Mouse (Mus musculus) stomach, embryonic 16.5 days (tissue): Measurements from ENCODE around the gene Tmem160. TPM values are rescaled to one million over a fixed set of nuclear protein-coding genes. Genes with fewer than 3 reads are reported as not detected.

ENCODE experiments used
- ATAC-seq: fragments of 200-750 bp; cut with Nextera tagmentation; 2 replicates; pipeline ENCODE4 v1.8.0; 2017; ENCODE audit warnings: moderate number of reproducible peaks, moderate TSS enrichment; ENCODE audit not compliant: insufficient read depth, low FRiP score
- H3K27ac ChIP-seq: fragments of 300-500 bp; sonication (generic); 2 replicates; pipeline ENCODE4 v1.5.1; 2014; ENCODE audit warnings: low read length
- H3K27me3 ChIP-seq: fragments of 300-500 bp; sonication (generic); 2 replicates; pipeline ENCODE4 v1.6.1; 2014; ENCODE audit warnings: low read length, control low read depth, mixed read lengths; ENCODE audit not compliant: control insufficient read depth, insufficient read depth
- H3K36me3 ChIP-seq: fragments of 300-500 bp; sonication (generic); 2 replicates; pipeline ENCODE4 v1.6.1; 2014; ENCODE audit warnings: low read length; ENCODE audit not compliant: control insufficient read depth, insufficient read depth
- H3K4me1 ChIP-seq: fragments of 300-500 bp; sonication (generic); 2 replicates; pipeline ENCODE4 v1.6.1; 2014; ENCODE audit warnings: low read length, control low read depth, mixed read lengths; ENCODE audit not compliant: control insufficient read depth, insufficient read depth
- H3K4me2 ChIP-seq: fragments of 300-500 bp; sonication (generic); 2 replicates; pipeline ENCODE4 v1.6.1; 2014; ENCODE audit warnings: low read depth, low read length, mixed read lengths
- H3K4me3 ChIP-seq: fragments of 300-500 bp; sonication (generic); replicated peaks from 2 replicates; pipeline ENCODE4 v1.5.1; 2014; ENCODE audit warnings: mild to moderate bottlenecking, low read length
- H3K9ac ChIP-seq: fragments of 300-500 bp; sonication (generic); 2 replicates; pipeline ENCODE4 v1.6.1; 2014; ENCODE audit warnings: low read length
- H3K9me3 ChIP-seq: fragments of 300-500 bp; sonication (generic); replicated peaks from 2 replicates; pipeline ENCODE4 v1.6.1; 2016; ENCODE audit warnings: low read length, control low read depth; ENCODE audit not compliant: control insufficient read depth
- WGBS: fragments of 180-500 bp; shearing (Covaris S2); extraction: QIAGEN DNeasy Blood & Tissue Kit; methylation state at CpG from one replicate; pipeline ENCODE4 v1.1.7; 2014; 5-methylcytosine and 5-hydroxymethylcytosine counted together
- polyA plus RNA-seq: library from polyadenylated mRNA; unstranded; fragments of >200 nt; fragmentation: Nextera tagmentation; extraction: Ambion mirVana; gene quantifications from 2 replicates; pipeline ENCODE4 v1.2.1, GENCODE M21; 2015

Gene Tmem160
- polyA plus RNA-seq, 1 experiment from 2014 or later = 44.2 TPM

DNA sequence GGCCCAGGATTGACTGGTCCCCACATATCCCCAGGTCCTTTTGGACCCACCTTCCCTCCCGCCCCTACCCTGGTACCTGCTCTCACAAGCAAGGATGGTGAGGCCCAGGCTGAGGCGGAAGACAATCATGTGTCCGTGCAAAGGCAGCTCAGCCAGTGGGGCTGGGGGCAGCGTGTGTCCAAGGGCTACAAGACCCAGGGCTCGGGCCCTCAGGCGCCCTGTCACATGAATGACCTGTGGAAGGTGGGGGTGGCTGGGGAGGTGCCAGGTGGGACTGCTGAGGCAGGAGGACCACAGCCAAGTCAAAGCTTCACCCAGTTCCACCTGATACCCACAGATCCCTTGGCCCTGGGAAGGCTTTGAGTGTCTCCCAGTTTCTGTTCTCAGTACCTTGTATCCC is 9.1 kb downstream of the Tmem160 start:
- Histone ChIP-seq H3K4me1 (no peaks in the 10 kb centered on the region), H3K9ac (no peak overlapping the region), H3K4me3 (no peak overlapping the region), H3K4me2 (no peak overlapping the region), H3K27ac (no peak overlapping the region), H3K36me3 (no peaks in the 10 kb centered on the region), H3K9me3 (no peaks in the 10 kb centered on the region), H3K27me3 (no peaks in the 10 kb centered on the region; the same call in 1 of the 2 replicates)
- WGBS = 78% methylated on average over 6 of the region's 6 CpGs
- no peak for ATAC-seq

DNA sequence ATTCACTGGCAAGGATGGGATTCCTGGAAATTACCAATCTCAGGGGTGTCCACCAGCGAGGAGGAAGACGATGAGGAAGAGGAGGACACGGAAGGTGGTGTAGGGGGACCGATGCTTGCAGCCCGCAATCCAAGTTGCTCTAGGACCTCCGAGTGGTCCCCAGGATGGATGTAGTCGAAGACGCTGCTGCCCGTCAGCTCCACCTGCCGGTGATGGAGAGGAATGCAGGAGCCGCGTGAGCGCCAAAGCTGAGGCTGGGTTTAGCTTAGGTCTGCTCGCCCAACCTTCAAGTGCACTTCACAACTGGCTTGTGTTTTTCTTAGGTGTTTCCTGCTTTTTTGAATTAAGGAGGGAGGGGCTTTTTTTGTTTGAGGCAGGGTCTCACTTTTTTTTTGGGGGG is 10.6 kb downstream of the Tmem160 start:
- WGBS = under 1% methylated on average over 14 of the region's 14 CpGs
- no peaks in the 10 kb centered on the region for H3K4me1 ChIP-seq
- no peak overlapping the region for H3K9ac ChIP-seq

DNA sequence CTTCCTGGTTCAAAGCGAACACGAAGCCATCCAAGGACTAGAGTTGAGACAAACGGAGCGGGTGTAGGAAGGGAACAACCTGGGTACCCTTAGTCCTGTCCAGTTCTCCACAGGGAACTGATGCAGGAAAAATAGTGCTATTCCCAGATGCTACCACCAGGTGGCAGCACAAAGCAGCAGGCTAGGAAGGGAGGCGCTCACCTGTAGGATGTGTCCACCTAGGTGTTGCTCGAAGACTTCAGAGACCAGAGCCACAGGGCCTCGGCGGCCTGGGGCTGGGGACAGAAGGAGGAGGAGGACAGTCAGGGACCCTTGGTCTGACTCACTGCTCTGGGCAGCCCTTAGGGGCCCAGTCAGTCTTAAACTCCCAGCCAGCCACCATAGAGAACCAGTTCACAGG is 12.6 kb downstream of the Tmem160 start:
- no peak overlapping the region for H3K9ac ChIP-seq
- H3K36me3 ChIP-seq = no peaks in the 10 kb centered on the region
- no peak overlapping the region for H3K4me2 ChIP-seq
- peaks cover 8% of the 10 kb centered on the region; the same call in 1 of the 2 replicates for H3K27me3 ChIP-seq
- H3K4me3 ChIP-seq = no peak overlapping the region
- H3K9me3 ChIP-seq = no peaks in the 10 kb centered on the region
- H3K27ac ChIP-seq = no peak overlapping the region
- no peaks in the 10 kb centered on the region for H3K4me1 ChIP-seq
- peak; percentile 24; the same call in 1 of the 2 replicates for ATAC-seq
- 11% methylated on average over 8 of the region's 8 CpGs for WGBS

More for the DNA sequence above, 10.6 kb downstream of the Tmem160 start:
- ATAC-seq = 0 out of 2 replicates have a peak, but pooled peaks have one; percentile 16
- Histone ChIP-seq H3K27me3 (peaks cover 4% of the 10 kb centered on the region; the same call in 1 of the 2 replicates), H3K36me3 (no peaks in the 10 kb centered on the region), H3K9me3 (no peaks in the 10 kb centered on the region), H3K27ac (no peak overlapping the region), H3K4me3 (no peak overlapping the region), H3K4me2 (no peak overlapping the region)

DNA sequence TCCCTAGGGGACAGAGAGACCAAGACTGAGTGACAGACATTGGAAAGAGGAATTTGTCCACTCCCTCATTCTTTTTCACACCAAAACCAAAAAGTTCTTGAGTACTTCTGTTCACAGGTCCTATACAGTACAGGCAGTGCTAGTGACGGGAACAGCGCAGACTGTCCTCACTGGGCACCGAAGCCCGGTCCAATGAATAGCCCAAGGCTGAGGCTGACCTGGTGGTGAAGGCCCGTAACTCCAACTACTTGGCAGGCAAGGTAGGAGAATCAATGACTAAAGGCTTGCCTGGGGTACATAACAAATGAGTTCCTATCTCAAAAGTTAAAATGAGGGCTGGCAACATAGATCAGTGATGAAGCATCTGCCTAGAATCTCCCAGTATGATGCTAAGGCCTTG is 13.0 kb downstream of the Tmem160 start:
- Histone ChIP-seq H3K9me3 (no peaks in the 10 kb centered on the region), H3K27me3 (peaks cover 8% of the 10 kb centered on the region; the same call in 1 of the 2 replicates), H3K4me2 (no peak overlapping the region), H3K4me1 (no peaks in the 10 kb centered on the region), H3K4me3 (no peak overlapping the region), H3K9ac (no peak overlapping the region), H3K36me3 (no peaks in the 10 kb centered on the region), H3K27ac (no peak overlapping the region)
- no peak for ATAC-seq
- 90% methylated on average over 5 of the region's 5 CpGs for WGBS

DNA sequence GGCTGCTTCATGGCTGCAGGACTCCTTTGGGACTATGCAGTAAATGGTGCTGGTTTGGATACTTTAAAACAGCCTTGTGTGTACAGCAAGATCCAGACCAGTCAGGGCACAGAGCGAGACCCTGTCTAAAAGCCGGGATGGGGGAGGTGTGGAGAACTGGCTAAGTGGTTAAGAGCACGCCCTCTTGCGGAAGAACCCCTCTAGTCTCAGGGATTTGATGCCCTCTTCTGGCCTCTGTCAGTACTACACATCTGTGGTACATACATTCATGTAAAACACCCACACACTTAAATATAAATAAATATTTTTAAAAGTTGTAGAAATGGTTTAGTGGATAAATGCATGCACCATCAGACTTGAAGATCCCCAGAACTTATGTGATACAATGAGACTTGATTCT is 14.0 kb downstream of the Tmem160 start:
- no peak for ATAC-seq
- no peaks in the 10 kb centered on the region for H3K4me1 ChIP-seq

DNA sequence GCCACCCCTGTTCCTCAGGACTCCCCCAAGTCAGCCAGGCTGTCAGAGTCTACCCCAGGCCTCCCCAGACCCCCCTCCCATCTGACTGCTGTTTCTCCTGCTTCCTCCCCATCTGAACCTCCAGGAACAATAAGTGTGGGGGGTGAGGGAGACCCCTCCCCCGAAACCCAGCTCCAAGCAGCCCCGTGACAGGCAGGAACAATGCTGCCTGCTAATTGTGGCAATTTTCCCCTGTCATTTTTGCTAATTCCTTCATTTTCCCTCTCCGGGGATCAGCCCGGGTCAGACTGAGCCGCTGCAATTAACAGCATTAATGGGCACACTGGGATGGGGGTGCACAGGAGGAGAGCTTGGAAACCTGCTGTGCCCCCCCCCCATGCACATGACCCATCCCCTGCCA is 15.5 kb downstream of the Tmem160 start:
- no peaks in the 10 kb centered on the region for H3K9me3 ChIP-seq
- H3K4me1 ChIP-seq = no peaks in the 10 kb centered on the region
- H3K4me3 ChIP-seq = no peak overlapping the region
- WGBS = 36% methylated on average over 5 of the region's 5 CpGs
- peaks cover 28% of the 10 kb centered on the region for H3K27me3 ChIP-seq
- no peak overlapping the region for H3K4me2 ChIP-seq
- ATAC-seq = no peak
- H3K9ac ChIP-seq = no peak overlapping the region
- no peaks in the 10 kb centered on the region for H3K36me3 ChIP-seq
- no peak overlapping the region for H3K27ac ChIP-seq

More for the DNA sequence above, 14.0 kb downstream of the Tmem160 start:
- Histone ChIP-seq H3K27me3 (peaks cover 15% of the 10 kb centered on the region), H3K27ac (no peak overlapping the region), H3K4me3 (no peak overlapping the region), H3K9ac (no peak overlapping the region), H3K36me3 (no peaks in the 10 kb centered on the region), H3K4me2 (no peak overlapping the region), H3K9me3 (no peaks in the 10 kb centered on the region)
- whole genome bisulfite sequencing = 72% methylated on average over 4 of the region's 4 CpGs

DNA sequence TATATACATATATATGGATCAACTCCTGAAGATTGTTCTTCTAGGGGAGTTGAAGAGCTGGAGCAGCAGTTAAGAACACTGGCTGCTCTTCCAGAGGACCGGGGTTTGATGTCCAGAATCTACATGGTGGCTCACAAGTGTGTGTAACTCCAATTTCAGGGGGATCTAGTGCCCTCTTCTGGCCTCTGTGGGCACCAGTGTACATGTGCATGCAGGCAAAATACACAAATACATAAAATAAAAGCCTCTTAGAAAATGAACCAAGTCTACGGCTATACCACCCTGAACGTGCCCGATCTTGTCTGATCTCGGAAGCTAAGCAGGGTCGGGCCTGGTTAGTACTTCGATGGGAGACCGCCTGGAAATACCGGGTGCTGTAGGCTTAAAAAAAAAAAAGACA is 19.0 kb downstream of the Tmem160 start:
- WGBS = 37% methylated on average over 9 of the region's 9 CpGs
- no peaks in the 10 kb centered on the region for H3K9me3 ChIP-seq
- H3K27me3 ChIP-seq = peaks cover 62% of the 10 kb centered on the region
- H3K36me3 ChIP-seq = no peaks in the 10 kb centered on the region
- no peak overlapping the region for H3K4me3 ChIP-seq
- no peak for ATAC-seq
- H3K4me1 ChIP-seq = peaks cover 17% of the 10 kb centered on the region; the same call in 1 of the 2 replicates
- no peak overlapping the region for H3K27ac ChIP-seq
- H3K9ac ChIP-seq = no peak overlapping the region
- no peak overlapping the region for H3K4me2 ChIP-seq

DNA sequence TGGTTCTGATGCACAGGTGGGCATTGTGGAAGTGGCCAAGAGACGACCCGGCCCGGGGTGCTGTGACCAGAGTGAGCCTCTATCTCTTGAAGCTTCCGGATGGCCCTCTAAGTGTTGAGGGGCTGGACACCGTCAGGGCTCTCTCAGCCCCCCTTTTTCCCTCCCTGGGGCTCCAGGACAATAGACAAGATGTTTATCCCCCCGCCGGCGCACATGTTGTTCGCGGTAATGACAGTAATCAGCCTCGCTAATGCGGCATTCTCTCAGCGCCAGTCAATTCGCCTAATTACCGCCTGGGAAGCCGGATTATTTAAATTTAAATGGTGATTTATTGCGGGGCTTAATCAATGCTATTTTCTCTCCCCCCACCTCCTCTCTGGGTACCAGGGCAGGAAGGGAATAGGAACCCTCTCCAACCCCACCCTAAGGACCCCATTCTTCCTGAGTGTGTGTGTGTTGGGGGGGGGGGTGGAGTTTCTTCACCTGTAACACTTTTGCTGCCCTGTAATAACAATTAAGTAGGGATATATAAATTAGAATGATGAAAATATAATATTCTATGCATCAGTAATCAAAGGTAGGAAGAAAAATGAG is 19.6 kb downstream of the Tmem160 start:
- Histone ChIP-seq H3K36me3 (no peaks in the 10 kb centered on the region), H3K27me3 (peaks cover 69% of the 10 kb centered on the region), H3K4me3 (no peak overlapping the region), H3K4me1 (peaks cover 18% of the 10 kb centered on the region; the same call in 1 of the 2 replicates), H3K4me2 (no peak overlapping the region), H3K9me3 (no peaks in the 10 kb centered on the region), H3K9ac (no peak overlapping the region), H3K27ac (no peak overlapping the region)
- 16% methylated on average over 17 of the region's 17 CpGs for WGBS
- ATAC-seq = no peak

DNA sequence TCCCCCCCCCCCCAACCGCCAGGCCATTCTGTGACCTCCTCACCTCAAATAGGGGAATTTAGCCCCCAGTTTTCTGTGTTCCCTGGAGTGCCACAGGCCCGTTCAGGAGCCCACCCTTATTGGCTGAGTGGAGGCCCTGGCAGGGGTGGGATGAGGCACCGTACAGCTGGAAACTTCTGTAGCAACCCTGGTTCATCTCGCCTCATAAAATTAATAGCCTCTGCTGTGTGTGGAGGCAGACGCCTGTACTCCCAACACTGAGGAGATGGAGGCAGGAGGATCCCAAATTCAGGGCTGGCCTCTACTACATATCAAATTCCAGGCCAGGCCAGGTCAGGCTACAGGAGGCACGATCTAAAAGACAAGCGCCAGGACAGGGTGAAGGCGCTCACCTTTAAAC is 21.3 kb downstream of the Tmem160 start:
- H3K27me3 ChIP-seq = peaks cover 64% of the 10 kb centered on the region
- 51% methylated on average over 8 of the region's 8 CpGs for WGBS
- no peak overlapping the region for H3K4me2 ChIP-seq
- H3K4me3 ChIP-seq = no peak overlapping the region
- no peak overlapping the region for H3K9ac ChIP-seq
- H3K36me3 ChIP-seq = no peaks in the 10 kb centered on the region
- no peak overlapping the region for H3K27ac ChIP-seq
- no peaks in the 10 kb centered on the region for H3K9me3 ChIP-seq
- peaks cover 18% of the 10 kb centered on the region; the same call in 1 of the 2 replicates for H3K4me1 ChIP-seq
- ATAC-seq = no peak
